Mouse (Mus musculus) G1E (cell line): ENCODE measurements at regions not wholly inside any gene's neighbourhood (a gene's known extent, or its start where the extent isn't known, plus 50 kb on each side); places are given as distances from the start of the nearest gene placed in this dataset.

ENCODE experiments used
- ATAC-seq: 2 replicates; pipeline ENCODE4 v1.8.0; 2016; ENCODE audit warnings: mild to moderate bottlenecking; ENCODE audit not compliant: insufficient number of reproducible peaks, poor library complexity, low FRiP score, severe bottlenecking; ENCODE audit errors: extremely low read depth
- DNase-seq: peaks from one replicate; pipeline ENCODE4 v3.0.0; 2012; ENCODE audit warnings: low spot score
- H3K27me3 ChIP-seq: 2 replicates; pipeline ENCODE4 v1.6.1; 2012; ENCODE audit warnings: mild to moderate bottlenecking, low read length, inconsistent platforms; ENCODE audit not compliant: insufficient read depth
- H3K36me3 ChIP-seq: replicated peaks from 2 replicates; pipeline ENCODE3; 2012; ENCODE audit warnings: mild to moderate bottlenecking, inconsistent platforms
- H3K4me1 ChIP-seq: 2 replicates; pipeline ENCODE4 v1.6.1; 2012; ENCODE audit warnings: low read depth, low read length, inconsistent platforms, mixed read lengths; ENCODE audit not compliant: insufficient read depth
- H3K4me3 ChIP-seq: 2 replicates; pipeline ENCODE4 v1.5.1; 2012; ENCODE audit warnings: low read depth, mild to moderate bottlenecking, inconsistent platforms, low read length, moderate library complexity, mixed read lengths
- H3K9me3 ChIP-seq: replicated peaks from 2 replicates; pipeline ENCODE4 v1.6.1; 2012; ENCODE audit warnings: inconsistent platforms
- CTCF ChIP-seq: IDR thresholded peaks from 2 replicates; pipeline ENCODE4 v1.5.1; 2012; ENCODE audit warnings: low read depth, low read length, inconsistent platforms, mixed read lengths
- GATA1 ChIP-seq: IDR thresholded peaks from 2 replicates; pipeline ENCODE4 v1.6.1; 2012; ENCODE audit warnings: borderline replicate concordance, low read length, inconsistent platforms, mixed read lengths
- GATA2 ChIP-seq: IDR thresholded peaks from 2 replicates; pipeline ENCODE4 v1.6.1; 2012; ENCODE audit warnings: low read depth, low read length, inconsistent platforms, borderline replicate concordance
- POLR2AphosphoS5 ChIP-seq: IDR thresholded peaks from 2 replicates; pipeline ENCODE4 v1.6.1; 2012; ENCODE audit warnings: low read depth, low read length, inconsistent platforms; ENCODE audit not compliant: insufficient replicate concordance
- TAL1 ChIP-seq: conservative IDR thresholded peaks from 2 replicates; pipeline ENCODE4 v1.6.1; 2012; ENCODE audit warnings: low read depth, low read length, inconsistent platforms, mixed read lengths

- Histone ChIP-seq H3K36me3 (no peaks in the 10 kb centered on the region), H3K4me1 (no peaks in the 10 kb centered on the region), H3K9me3 (peaks cover 9% of the 10 kb centered on the region), H3K27me3 (peaks cover 2% of the 10 kb centered on the region; the same call in 1 of the 2 replicates), H3K4me3 (no peak overlapping the region)
- no peak for TF ChIP-seq TAL1
- no peak for TF ChIP-seq GATA2
- no peak for TF ChIP-seq CTCF
- TF ChIP-seq GATA1, result no peak
- no peak for TF ChIP-seq POLR2AphosphoS5
- ATAC-seq (no peak), DNase-seq (no peak)
Observed at GRCm38 (mm10) chr19:56071340-56071739, 215.6 kb upstream of the Habp2 start.

- TF ChIP-seq GATA2, result no peak
- TF ChIP-seq CTCF, result no peak
- no peak for TF ChIP-seq POLR2AphosphoS5
- TF ChIP-seq GATA1, result no peak
- TF ChIP-seq TAL1, result no peak
- ATAC-seq (no peak), DNase-seq (no peak)
- no peaks in the 10 kb centered on the region for H3K4me1 ChIP-seq
- no peak overlapping the region for H3K4me3 ChIP-seq
- peaks cover 2% of the 10 kb centered on the region; the same call in 1 of the 2 replicates for H3K27me3 ChIP-seq
- no peaks in the 10 kb centered on the region for H3K36me3 ChIP-seq
- H3K9me3 ChIP-seq, result peaks cover 12% of the 10 kb centered on the region
Observed at GRCm38 (mm10) chr19:56076128-56076527, 210.8 kb upstream of the Habp2 start.

GRCm38 (mm10) chr19:56077491-56077890 is 209.4 kb upstream of the Habp2 start:
- H3K4me1 ChIP-seq, result no peaks in the 10 kb centered on the region

GRCm38 (mm10) chr19:56086413-56087083 is 200.4 kb upstream of the Habp2 start:
- no peak for ATAC-seq
- Histone ChIP-seq H3K4me3 (no peak overlapping the region), H3K4me1 (no peaks in the 10 kb centered on the region), H3K36me3 (no peaks in the 10 kb centered on the region), H3K9me3 (peaks cover 10% of the 10 kb centered on the region), H3K27me3 (no peaks in the 10 kb centered on the region)
- TF ChIP-seq POLR2AphosphoS5, result no peak
- no peak for TF ChIP-seq GATA2
- no peak for TF ChIP-seq GATA1
- no peak for TF ChIP-seq TAL1
- no peak for TF ChIP-seq CTCF
- no peak for DNase-seq

More at GRCm38 (mm10) chr19:56077491-56077890, 209.4 kb upstream of the Habp2 start:
- Histone ChIP-seq H3K27me3 (peaks cover 2% of the 10 kb centered on the region; the same call in 1 of the 2 replicates), H3K36me3 (no peaks in the 10 kb centered on the region), H3K4me3 (no peak overlapping the region), H3K9me3 (peaks cover 12% of the 10 kb centered on the region; the same call in 1 of the 2 replicates)
- ATAC-seq, result no peak
- no peak for DNase-seq
- no peak for TF ChIP-seq CTCF
- no peak for TF ChIP-seq TAL1
- no peak for TF ChIP-seq GATA2
- no peak for TF ChIP-seq POLR2AphosphoS5
- TF ChIP-seq GATA1, result no peak

- Histone ChIP-seq H3K4me1 (no peaks in the 10 kb centered on the region), H3K27me3 (no peaks in the 10 kb centered on the region), H3K36me3 (no peaks in the 10 kb centered on the region), H3K4me3 (no peak overlapping the region), H3K9me3 (peaks cover 14% of the 10 kb centered on the region)
- TF ChIP-seq GATA1 (no peak), CTCF (no peak), TAL1 (no peak), POLR2AphosphoS5 (no peak), GATA2 (no peak)
- ATAC-seq (no peak), DNase-seq (no peak)
Observed at GRCm38 (mm10) chr19:56087127-56087526, 199.8 kb upstream of the Habp2 start.

DNA sequence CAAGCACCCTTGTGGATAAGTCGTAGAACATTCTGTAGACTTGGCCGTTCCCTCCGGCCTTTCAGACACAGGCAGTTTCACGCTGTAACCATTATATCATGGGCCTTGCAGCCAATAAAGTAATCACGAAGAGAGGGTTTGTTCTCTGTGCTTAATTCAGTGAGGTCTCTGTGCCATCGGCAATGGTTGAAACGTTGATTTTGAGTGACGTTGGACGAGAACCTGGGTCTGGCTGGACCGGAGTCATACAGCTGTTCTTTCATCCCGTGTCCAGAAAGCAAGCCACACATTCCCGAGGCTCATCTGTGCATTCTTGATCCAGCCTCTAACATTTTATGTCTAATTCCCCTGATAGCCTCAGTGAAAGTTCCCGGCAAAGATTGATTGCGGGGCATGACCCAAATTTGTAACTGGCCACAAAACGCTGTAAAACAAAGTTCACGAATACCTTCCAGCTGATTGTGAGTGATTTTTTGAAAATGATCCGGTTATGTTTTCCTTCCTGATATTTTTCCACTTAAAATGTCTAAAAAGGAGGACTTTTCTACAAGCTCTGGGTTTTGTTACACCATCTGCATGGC is 197.1 kb upstream of the Habp2 start:
- no peak for DNase-seq
- no peak for TF ChIP-seq GATA2
- no peak for TF ChIP-seq GATA1
- TF ChIP-seq CTCF, result no peak
- TF ChIP-seq POLR2AphosphoS5, result no peak
- TF ChIP-seq TAL1, result no peak
- no peaks in the 10 kb centered on the region for H3K36me3 ChIP-seq
- H3K4me1 ChIP-seq, result no peaks in the 10 kb centered on the region
- H3K9me3 ChIP-seq, result peaks cover 7% of the 10 kb centered on the region; the same call in 1 of the 2 replicates
- H3K27me3 ChIP-seq, result peaks cover 7% of the 10 kb centered on the region; the same call in 1 of the 2 replicates
- no peak overlapping the region for H3K4me3 ChIP-seq
- no peak for ATAC-seq
